Mouse (Mus musculus): Measurements from ENCODE around the gene 1700037C18Rik.

The 1700037C18Rik gene

GRCm38 (mm10) chr16:3891621-3892295, 16.7 kb downstream of the 1700037C18Rik start:
- TF ChIP-seq GATA4 (IDR thresholded peaks at IDR 0.05; ENCODE audit: insufficient replicate concordance, low read length), result no peak

- TF ChIP-seq GATA4 (IDR thresholded peaks at IDR 0.05; ENCODE audit: insufficient replicate concordance, low read length), result no peak
These were observed 23.3 kb downstream of the 1700037C18Rik start for GRCm38 (mm10) chr16:3885065-3885670.

- peak; percentile 65; the same call in 1 of the 2 replicates for TF ChIP-seq GATA4 (IDR thresholded peaks at IDR 0.05; ENCODE audit: insufficient replicate concordance, low read length)
These were observed 24.1 kb downstream of the 1700037C18Rik start, which contains the start of the genes Zfp597 and Gm20695 for GRCm38 (mm10) chr16:3884201-3885064. Gene Zfp597, minus strand, starts transcription at chr16:3884561. Gene Gm20695, plus strand, starts transcription at chr16:3884648.

GRCm38 (mm10) chr16:3876346-3876745, 32.1 kb downstream of the 1700037C18Rik start:
- TF ChIP-seq GATA4 (IDR thresholded peaks at IDR 0.05; ENCODE audit: insufficient replicate concordance, low read length), result no peak

- no peak for TF ChIP-seq GATA4 (IDR thresholded peaks at IDR 0.05; ENCODE audit: insufficient replicate concordance, low read length)
These were observed 36.1 kb downstream of the 1700037C18Rik start, which contains the start of gene Naa60 for GRCm38 (mm10) chr16:3872216-3873047. Gene Naa60, plus strand, starts transcription at chr16:3872375.

GRCm38 (mm10) chr16:3871815-3872214, 36.7 kb downstream of the 1700037C18Rik start:
- TF ChIP-seq GATA4 (IDR thresholded peaks at IDR 0.05; ENCODE audit: insufficient replicate concordance, low read length), result no peak

GRCm38 (mm10) chr16:3859254-3859653, 49.2 kb downstream of the 1700037C18Rik start:
- no peak for TF ChIP-seq GATA4 (IDR thresholded peaks at IDR 0.05; ENCODE audit: insufficient replicate concordance, low read length)

- no peak for TF ChIP-seq GATA4 (IDR thresholded peaks at IDR 0.05; ENCODE audit: insufficient replicate concordance, low read length)
These were observed 52.7 kb downstream of the 1700037C18Rik start for GRCm38 (mm10) chr16:3855776-3856175.

GRCm38 (mm10) chr16:3854437-3855182, 53.9 kb downstream of the 1700037C18Rik start:
- no peak for TF ChIP-seq GATA4 (IDR thresholded peaks at IDR 0.05; ENCODE audit: insufficient replicate concordance, low read length)

GRCm38 (mm10) chr16:3852586-3852985, 55.9 kb downstream of the 1700037C18Rik start:
- TF ChIP-seq GATA4 (IDR thresholded peaks at IDR 0.05; ENCODE audit: insufficient replicate concordance, low read length), result no peak

- no peak for TF ChIP-seq GATA4 (IDR thresholded peaks at IDR 0.05; ENCODE audit: insufficient replicate concordance, low read length)
These were observed 60.1 kb downstream of the 1700037C18Rik start for GRCm38 (mm10) chr16:3848416-3848815.

GRCm38 (mm10) chr16:3847871-3848270, 60.6 kb downstream of the 1700037C18Rik start:
- TF ChIP-seq GATA4 (IDR thresholded peaks at IDR 0.05; ENCODE audit: insufficient replicate concordance, low read length), result no peak

- no peak; the same call in 1 of the 2 replicates for TF ChIP-seq GATA4 (IDR thresholded peaks at IDR 0.05; ENCODE audit: insufficient replicate concordance, low read length)
These were observed 61.6 kb downstream of the 1700037C18Rik start, which contains the start of gene Zfp174 for GRCm38 (mm10) chr16:3846711-3847518. Gene Zfp174, plus strand, starts transcription at chr16:3847268.

Measured in liver, adult (tissue).